Mouse (Mus musculus): ENCODE measurements around the gene Wdr90.

The Wdr90 gene

GRCm38 (mm10) chr17:25860832-25861703 is at the start of gene Wdr90:
Gene Wdr90 (minus strand): TSS chr17:25861501.
- in situ Hi-C loops (cut with MboI, MseI), result no loop called here

GRCm38 (mm10) chr17:25907640-25908039 is 46.3 kb upstream of the Wdr90 start:
- in situ Hi-C loops (cut with MboI, MseI), result no loop called here

GRCm38 (mm10) chr17:25903061-25903460 is 41.8 kb upstream of the Wdr90 start:
- in situ Hi-C loops (cut with MboI, MseI), result no loop called here

- in situ Hi-C loops (cut with MboI, MseI), result no loop called here
Observed at GRCm38 (mm10) chr17:25900193-25900592, 38.9 kb upstream of the Wdr90 start.

GRCm38 (mm10) chr17:25895891-25896290 is 34.6 kb upstream of the Wdr90 start:
- in situ Hi-C loops (cut with MboI, MseI), result no loop called here

- in situ Hi-C loops (cut with MboI, MseI), result no loop called here
Observed at GRCm38 (mm10) chr17:25895415-25895814, 34.1 kb upstream of the Wdr90 start.

GRCm38 (mm10) chr17:25893975-25894617 is 32.8 kb upstream of the Wdr90 start:
- in situ Hi-C loops (cut with MboI, MseI), result no loop called here

- in situ Hi-C loops (cut with MboI, MseI), result no loop called here
Observed at GRCm38 (mm10) chr17:25888837-25889236, 27.5 kb upstream of the Wdr90 start.

- in situ Hi-C loops (cut with MboI, MseI), result no loop called here
Observed at GRCm38 (mm10) chr17:25887467-25887866, 26.2 kb upstream of the Wdr90 start.

GRCm38 (mm10) chr17:25886806-25887205 is 25.5 kb upstream of the Wdr90 start:
- in situ Hi-C loops (cut with MboI, MseI), result no loop called here

GRCm38 (mm10) chr17:25885636-25886035 is 24.3 kb upstream of the Wdr90 start:
- in situ Hi-C loops (cut with MboI, MseI), result no loop called here

- in situ Hi-C loops (cut with MboI, MseI), result no loop called here
Observed at GRCm38 (mm10) chr17:25883824-25884223, 22.5 kb upstream of the Wdr90 start.

GRCm38 (mm10) chr17:25883268-25883667 is 22.0 kb upstream of the Wdr90 start:
- in situ Hi-C loops (cut with MboI, MseI), result no loop called here

GRCm38 (mm10) chr17:25882306-25882705 is 21.0 kb upstream of the Wdr90 start:
- in situ Hi-C loops (cut with MboI, MseI), result no loop called here

- in situ Hi-C loops (cut with MboI, MseI), result no loop called here
Observed at GRCm38 (mm10) chr17:25881691-25882090, 20.4 kb upstream of the Wdr90 start.

GRCm38 (mm10) chr17:25880913-25881641 is 19.8 kb upstream of the Wdr90 start:
- in situ Hi-C loops (cut with MboI, MseI), result no loop called here

- in situ Hi-C loops (cut with MboI, MseI), result no loop called here
Observed at GRCm38 (mm10) chr17:25880196-25880910, 19.1 kb upstream of the Wdr90 start, which contains the start of gene Wfikkn1. Gene Wfikkn1 (minus strand): TSS chr17:25880858.

GRCm38 (mm10) chr17:25879750-25880149 is 18.4 kb upstream of the Wdr90 start:
- in situ Hi-C loops (cut with MboI, MseI), result no loop called here

- in situ Hi-C loops (cut with MboI, MseI), result no loop called here
Observed at GRCm38 (mm10) chr17:25879261-25879660, 18.0 kb upstream of the Wdr90 start.

- in situ Hi-C loops (cut with MboI, MseI), result no loop called here
Observed at GRCm38 (mm10) chr17:25878611-25879180, 17.4 kb upstream of the Wdr90 start.
